14 mouse cellular contexts compared by ENCODE assay signal in the genomic region with DNA sequence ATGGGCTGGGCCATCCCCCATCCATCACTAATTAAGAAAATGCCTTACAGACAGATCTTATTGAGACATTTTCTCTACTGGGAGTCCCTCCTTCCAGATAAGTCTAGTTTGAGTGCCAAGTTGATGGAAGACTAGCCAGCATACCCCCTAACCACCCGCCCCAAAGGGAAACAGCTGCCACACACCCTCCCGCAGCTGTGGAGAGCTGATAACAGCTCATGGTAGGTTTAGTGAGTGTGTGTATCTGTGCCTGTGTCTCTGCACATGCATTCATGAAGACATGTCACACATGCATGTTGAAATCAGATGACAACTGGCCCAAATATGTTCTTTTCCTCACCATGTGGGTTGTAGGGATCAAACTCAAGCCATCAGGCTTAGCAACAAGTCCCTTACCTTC. TPM values are rescaled to one million over a fixed set of nuclear protein-coding genes. Genes with fewer than 3 reads are reported as not detected.
A peak's percentile ranks its signal among the peaks of the same experiment; 100 is the strongest.
DNase-seq lines count a peak whose midpoint lies in the region; ATAC-seq and TF ChIP-seq lines count a peak whose summit lies in the region.
"Had no signal": no experiment of that assay in that cellular context is flagged by ENCODE, and none has a peak within 500 bp of the region (broad histone marks: within the 10 kb centered on the region; RNA-seq: fewer than 3 reads in every experiment).

No protein-coding gene starts in this region.

- DNase-seq in heart, adult 11 months, result peak; percentile 63
- no peak for DNase-seq in heart, postnatal 10 days
- DNase-seq in spleen, postnatal 4 days (ENCODE audit: low spot score in 2 of 2), result peak; percentile 81 to 84
- no peak for DNase-seq in left cerebral cortex, adult 18-20 months (ENCODE audit: low spot score in 2 of 2)
- DNase-seq in urinary bladder, postnatal 4 days (ENCODE audit: low spot score in 2 of 2), result no peak
- DNase-seq: adrenal gland, postnatal 14 days; cerebellum, adult 9-10 months; kidney, postnatal 36 days had no signal

- peak overlapping the region; percentile 57 for H3K4me2 ChIP-seq in liver, embryonic 12.5 days
- H3K4me2 ChIP-seq: embryonic facial prominence, embryonic 13.5 days had no signal

- H3K9me3 ChIP-seq in liver, embryonic 12.5 days (replicated peaks), result no peaks in the 10 kb centered on the region
- H3K9me3 ChIP-seq: embryonic facial prominence, embryonic 13.5 days had no signal

- H3K36me3 ChIP-seq in liver, embryonic 12.5 days, result no peaks in the 10 kb centered on the region
- H3K36me3 ChIP-seq: embryonic facial prominence, embryonic 13.5 days had no signal

- TF ChIP-seq CTCF in bone marrow macrophage, adult 2 months (IDR thresholded peaks at IDR 0.05; ENCODE audit: low read depth, low read length), result no peak

- H3K4me1 ChIP-seq in bone marrow macrophage, adult 2 months (ENCODE audit: control insufficient read depth, insufficient read depth, low read length), result peaks cover 25% of the 10 kb centered on the region
- H3K4me1 ChIP-seq in liver, embryonic 12.5 days, result peaks cover 66% of the 10 kb centered on the region

- no peak for TF ChIP-seq POLR2A in bone marrow macrophage, adult 2 months (IDR thresholded peaks at IDR 0.05; ENCODE audit: borderline replicate concordance, low read depth, low read length)

- peak overlapping the region; percentile 23; the same call in 1 of the 2 replicates for H3K9ac ChIP-seq in liver, embryonic 12.5 days
- H3K9ac ChIP-seq: embryonic facial prominence, embryonic 13.5 days had no signal

- intact Hi-C loops in heart, postnatal 10 days (cut with DNase I), result no loop called here

- no peak overlapping the region for H3K4me3 ChIP-seq in bone marrow macrophage, adult 2 months (ENCODE audit: insufficient read depth, low read length)
- H3K4me3 ChIP-seq in liver, embryonic 12.5 days, result no peak overlapping the region
- H3K4me3 ChIP-seq: embryonic facial prominence, embryonic 13.5 days had no signal

- 26% methylated on average over 2 of the region's 2 CpGs for WGBS in liver, embryonic 12.5 days (ENCODE audit: insufficient replicate concordance)

- H3K27me3 ChIP-seq in liver, embryonic 12.5 days (replicated peaks), result no peaks in the 10 kb centered on the region
- H3K27me3 ChIP-seq: embryonic facial prominence, embryonic 13.5 days; Patski had no signal

- peak overlapping the region; percentile 14 for H3K27ac ChIP-seq in bone marrow macrophage, adult 2 months (ENCODE audit: insufficient read depth, low read depth, low read length)
- H3K27ac ChIP-seq in liver, embryonic 12.5 days, result peak overlapping the region; percentile 95
- H3K27ac ChIP-seq: embryonic facial prominence, embryonic 13.5 days had no signal

- ATAC-seq in liver, embryonic 12.5 days, result peak; percentile 99
- ATAC-seq in monocyte, adult 5-6 weeks (replicated peaks; ENCODE audit: insufficient number of reproducible peaks, low FRiP score, low TSS enrichment, poor library complexity, severe bottlenecking), result no peak
- ATAC-seq: inflammation-experienced regulatory T-cells, adult 6 months; Patski had no signal

RNA-seq across cellular contexts. Expression of a gene that starts 40.5 kb away (rescaled TPM):
- 1 to 10 TPM; 8.8 to 9.9 TPM for total RNA-seq in heart, postnatal 10 days (2021)
- polyA plus RNA-seq in bone marrow macrophage, adult 2 months (2012; ENCODE audit: insufficient read depth, insufficient read length, missing spikeins), result 7.5 and 10.2 TPM in 2 replicates
- 15.0 and 15.8 TPM in 2 replicates for polyA plus RNA-seq in liver, embryonic 12.5 days (2016; fragmentation: Nextera tagmentation; extraction: Ambion mirVana)
- 10 to 100 TPM; 34.2 to 35.6 TPM for total RNA-seq in left cerebral cortex, adult 18-20 months (2021)
- total RNA-seq in monocyte, adult 5-6 weeks (2017), result 2.1 to 4.1 TPM (median 4.1 TPM) in 3 replicates

Comparison
In these comparisons a context has a peak if more than half of its experiments do, and no peak if none do; other contexts are left out.
1. DNase-seq: peak in heart, adult 11 months (single experiment) and spleen, postnatal 4 days (2 of 2); none in heart, postnatal 10 days (0 of 2), left cerebral cortex, adult 18-20 months (0 of 2) and urinary bladder, postnatal 4 days (0 of 2).